Mouse (Mus musculus) regulatory T cell (primary cell): Measurements from ENCODE around the gene Scg2.

Source experiments
- in situ Hi-C: fragments of 300-600 bp; cut with MboI, MseI; formaldehyde crosslinking; loops from one replicate; pipeline ENCODE4 v1.15.1; 2025; ENCODE audit warnings: high pct_unique_total_duplicates

The Scg2 gene

GRCm38 (mm10) chr1:79439609-79440308 lies at the start of gene Scg2:
TSS of gene Scg2 (minus strand) at chr1:79440120.
- in situ Hi-C loops = loop anchor here (25.0 kb wide), 1 partner anchor 948 kb away; no protein-coding TSS in a partner anchor

DNA sequence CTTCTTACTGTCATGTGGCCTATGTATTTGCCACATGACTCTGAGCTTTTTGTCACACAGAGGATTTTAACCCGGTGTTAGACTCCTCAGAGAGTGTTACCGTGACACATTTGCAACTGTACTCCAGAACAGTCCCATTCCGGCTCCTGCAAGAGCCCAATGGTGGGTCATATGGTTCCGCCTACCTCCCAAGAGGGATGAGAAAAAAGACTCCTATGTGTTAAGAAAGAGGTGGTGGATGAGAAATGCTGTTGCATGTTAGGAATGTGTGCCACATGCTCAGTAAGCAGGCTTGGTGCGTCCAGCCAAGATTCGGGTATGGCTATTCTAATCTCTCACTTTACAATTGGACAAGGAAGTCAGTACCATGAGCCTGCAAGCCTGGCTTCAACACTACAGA lies 45.6 kb upstream of the Scg2 start:
- in situ Hi-C loops = no loop called here

GRCm38 (mm10) chr1:79470856-79471255 lies 30.9 kb upstream of the Scg2 start:
- in situ Hi-C loops = no loop called here

GRCm38 (mm10) chr1:79469871-79470270 lies 30.0 kb upstream of the Scg2 start:
- in situ Hi-C loops = loop anchor here (10.0 kb wide), 1 partner anchor 415 kb away; no protein-coding TSS in a partner anchor

- in situ Hi-C loops = loop anchor here (10.0 kb wide), 1 partner anchor 418 kb away; no protein-coding TSS in a partner anchor
Observed at GRCm38 (mm10) chr1:79466585-79466984, 26.7 kb upstream of the Scg2 start.

GRCm38 (mm10) chr1:79458558-79458957 lies 18.6 kb upstream of the Scg2 start:
- in situ Hi-C loops = no loop called here

DNA sequence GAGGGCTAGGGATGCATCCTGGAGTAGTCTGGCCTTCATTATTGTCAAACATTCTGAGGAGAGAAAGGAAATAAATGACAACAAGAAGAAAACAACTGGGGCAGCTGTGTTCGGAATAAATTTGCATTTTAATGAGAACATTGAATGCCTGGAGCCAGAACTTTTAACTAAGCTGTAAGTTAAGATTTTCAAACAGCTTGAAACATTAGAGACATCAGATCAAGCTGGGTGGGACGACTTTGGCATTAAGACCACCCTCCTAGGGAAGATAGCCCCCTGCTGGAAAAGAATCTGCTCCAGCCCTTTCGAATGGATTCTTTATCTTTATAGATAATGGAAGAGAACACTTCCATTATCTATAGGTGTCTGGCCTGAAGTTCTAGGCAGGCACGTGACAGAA lies 14.2 kb upstream of the Scg2 start:
- in situ Hi-C loops = no loop called here

GRCm38 (mm10) chr1:79452339-79452738 lies 12.4 kb upstream of the Scg2 start:
- in situ Hi-C loops = no loop called here

GRCm38 (mm10) chr1:79450343-79451021 lies 10.6 kb upstream of the Scg2 start:
- in situ Hi-C loops = no loop called here

GRCm38 (mm10) chr1:79449943-79450342 lies 10.0 kb upstream of the Scg2 start:
- in situ Hi-C loops = loop anchor here (25.0 kb wide), 1 partner anchor 937 kb away; no protein-coding TSS in a partner anchor

DNA sequence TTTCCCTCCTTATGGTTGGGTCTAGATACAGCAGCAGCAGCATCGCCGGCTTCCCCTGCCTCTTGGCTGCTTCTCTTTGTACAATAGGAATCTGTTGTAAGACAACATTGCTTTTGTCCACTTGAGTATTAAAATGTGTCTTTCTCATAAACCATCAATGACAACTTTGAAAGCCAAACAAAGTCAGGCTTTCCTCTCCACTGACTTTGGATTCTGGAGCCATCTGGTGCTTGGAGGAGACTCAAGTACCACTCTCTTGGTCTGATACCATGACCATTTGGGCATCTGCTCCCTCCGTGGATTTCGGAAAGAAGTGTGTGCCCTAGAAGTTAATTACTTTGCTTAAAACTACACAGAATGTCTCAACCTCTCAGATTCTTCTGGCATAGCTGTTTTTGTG lies 5.7 kb upstream of the Scg2 start:
- in situ Hi-C loops = loop anchor here (25.0 kb wide), 1 partner anchor 942 kb away; no protein-coding TSS in a partner anchor

- in situ Hi-C loops = loop anchor here (25.0 kb wide), 1 partner anchor 950 kb away; no protein-coding TSS in a partner anchor
Observed at GRCm38 (mm10) chr1:79437755-79438154, 2.2 kb downstream of the Scg2 start.

GRCm38 (mm10) chr1:79436671-79437070 lies 3.2 kb downstream of the Scg2 start:
- in situ Hi-C loops = loop anchor here (25.0 kb wide), 1 partner anchor 951 kb away; no protein-coding TSS in a partner anchor

DNA sequence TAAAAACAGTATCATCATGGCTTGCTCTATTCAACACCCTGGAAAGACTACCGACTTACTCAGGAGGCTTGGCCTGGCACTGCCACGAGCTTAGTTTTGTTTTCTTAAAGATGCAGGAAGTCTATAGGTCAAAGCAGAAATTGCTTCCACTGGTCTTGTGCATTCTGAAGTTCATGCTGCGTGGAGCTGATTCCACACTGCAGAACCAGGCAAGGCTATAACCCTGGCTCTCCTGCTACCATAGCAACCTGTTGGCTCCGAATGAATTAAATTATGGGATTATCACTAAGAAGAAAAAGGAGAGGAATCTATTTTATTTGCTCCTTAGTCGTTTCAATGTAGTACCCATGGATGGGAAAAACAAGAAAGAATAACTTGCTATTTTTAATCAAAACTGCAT lies 10.9 kb downstream of the Scg2 start:
- in situ Hi-C loops = loop anchor here (25.0 kb wide), 1 partner anchor 958 kb away; no protein-coding TSS in a partner anchor

GRCm38 (mm10) chr1:79415496-79415895 lies 24.4 kb downstream of the Scg2 start:
- in situ Hi-C loops = no loop called here

GRCm38 (mm10) chr1:79406337-79406942 lies 33.5 kb downstream of the Scg2 start:
- in situ Hi-C loops = no loop called here

DNA sequence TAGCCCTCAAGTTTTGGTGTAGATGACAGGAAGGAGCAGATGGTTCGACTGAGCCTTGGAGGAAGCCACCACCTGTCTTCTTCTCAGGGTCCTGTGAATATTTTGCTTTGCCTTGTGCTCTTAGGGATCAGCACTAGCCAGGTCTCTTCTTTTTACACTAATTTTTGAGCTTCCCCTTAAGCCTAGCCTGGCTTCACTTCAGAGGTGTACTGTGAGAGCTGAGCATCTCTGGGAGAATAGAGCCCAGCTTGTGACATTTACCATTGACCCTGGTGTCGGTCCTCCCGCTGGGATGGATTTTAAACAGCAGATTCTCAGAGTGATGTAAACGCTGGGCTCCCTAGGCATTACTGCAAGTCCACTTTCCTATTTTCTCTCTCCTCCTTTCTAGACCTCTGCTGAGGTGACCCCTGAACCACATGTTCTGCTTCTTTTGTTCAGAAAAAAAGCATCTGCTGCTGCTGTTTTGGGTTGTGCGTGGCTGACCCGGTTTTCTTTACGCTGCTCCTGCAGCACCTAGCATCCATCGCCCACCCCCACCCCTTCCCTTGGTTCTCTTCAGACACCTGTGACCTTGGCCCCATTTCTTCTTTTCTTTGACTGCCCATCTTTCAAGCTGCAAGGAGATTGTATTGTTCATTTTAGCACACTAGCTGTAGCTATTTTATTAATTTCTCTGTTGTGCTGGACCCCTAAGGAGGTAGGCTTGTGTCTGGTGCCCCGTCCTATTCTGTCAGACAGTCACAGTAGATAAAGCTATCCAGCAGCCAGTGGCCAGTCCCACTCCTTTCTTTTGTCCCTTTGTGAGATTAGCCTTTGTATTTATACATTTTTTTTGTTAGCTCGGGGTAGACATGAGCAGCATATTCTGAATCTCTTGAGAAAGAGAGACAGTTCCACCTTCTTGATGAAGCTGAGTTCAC lies 38.6 kb downstream of the Scg2 start:
- in situ Hi-C loops = no loop called here

DNA sequence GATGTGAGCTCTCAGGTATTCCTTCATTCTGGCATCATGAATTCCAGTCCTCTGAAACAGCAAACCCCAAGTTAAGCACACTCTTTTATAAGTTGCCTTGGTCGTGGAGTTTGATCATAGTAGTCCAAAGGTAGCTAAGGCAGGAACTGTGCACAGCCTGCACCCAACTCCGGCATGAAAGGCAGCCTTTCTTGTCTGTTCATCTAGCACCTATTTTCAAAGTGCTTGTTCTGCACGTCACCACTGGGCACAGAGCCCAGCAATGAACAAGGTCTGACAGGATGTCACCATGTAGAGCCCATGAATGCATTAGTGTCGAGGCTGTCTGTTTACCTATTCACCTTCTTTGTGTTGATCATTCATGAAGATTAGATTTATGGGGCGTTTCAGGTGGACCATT lies 39.6 kb downstream of the Scg2 start:
- in situ Hi-C loops = no loop called here
